27 mouse cellular contexts compared by ENCODE assay signal in the genomic region with DNA sequence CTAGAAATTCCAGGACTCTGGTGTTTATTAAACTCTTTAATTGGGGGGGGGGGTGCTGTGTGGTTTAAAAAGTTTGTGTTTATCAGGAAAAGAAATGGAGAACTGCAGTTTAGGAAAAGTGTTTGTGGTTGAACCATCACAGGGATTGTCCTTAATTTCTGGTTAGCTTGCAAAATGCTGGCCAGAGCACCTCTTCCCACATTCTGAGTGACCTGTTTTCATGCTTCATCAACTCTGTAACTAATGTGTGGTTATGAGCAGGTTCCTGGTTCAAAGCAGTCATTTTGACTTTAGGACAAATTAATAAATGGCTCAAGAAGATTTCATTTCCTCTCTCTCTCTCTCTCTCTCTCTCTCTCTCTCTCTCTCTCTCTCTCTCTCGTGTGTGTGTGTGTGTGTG. TPM values are rescaled to one million over a fixed set of nuclear protein-coding genes. Genes with fewer than 3 reads are reported as not detected.
A peak's percentile ranks its signal among the peaks of the same experiment; 100 is the strongest.
DNase-seq lines count a peak whose midpoint lies in the region; ATAC-seq lines count a peak whose summit lies in the region.
"Had no signal": no experiment of that assay in that cellular context is flagged by ENCODE, and none has a peak within 500 bp of the region (broad histone marks: within the 10 kb centered on the region; RNA-seq: fewer than 3 reads in every experiment).

No protein-coding gene starts in this region.

- peak; percentile 31 for DNase-seq in kidney, adult 11 months
- no peak for DNase-seq in kidney, postnatal 4 days
- DNase-seq in kidney, adult 9 months: peak; percentile 77
- no peak for DNase-seq in kidney, adult 18-20 months
- no peak for DNase-seq in kidney, postnatal 14 days
- peak; percentile 57 for DNase-seq in Muller cell, postnatal 12 days (ENCODE audit: inconsistent ontology term)
- DNase-seq: adrenal gland, adult 2 months; adrenal gland, postnatal 10 days; adrenal gland, postnatal 25 days; B cell, adult 2 months; cerebellum, adult 11 months; cerebellum, adult 18-20 months; cerebellum, adult 8-10 months; cerebellum, adult 9-11 months; cerebellum, postnatal 14 days; cerebellum, postnatal 36 days; embryo, embryonic 11 days had no signal

- no peak overlapping the region for H3K9ac ChIP-seq in kidney, embryonic 16.5 days (replicated peaks; ENCODE audit: low read length)
- H3K9ac ChIP-seq: embryonic facial prominence, embryonic 13.5 days; embryonic facial prominence, embryonic 15.5 days; forebrain, embryonic 12.5 days had no signal

- WGBS in kidney, embryonic 16.5 days: no CpG with 5 or more reads among the region's 1 CpGs

- H3K27me3 ChIP-seq in kidney, embryonic 16.5 days (ENCODE audit: insufficient read depth, low read length): no peaks in the 10 kb centered on the region
- H3K27me3 ChIP-seq: embryonic facial prominence, embryonic 13.5 days; embryonic facial prominence, embryonic 15.5 days; forebrain, embryonic 12.5 days had no signal

- H3K9me3 ChIP-seq in kidney, embryonic 16.5 days (ENCODE audit: low read length): no peaks in the 10 kb centered on the region
- H3K9me3 ChIP-seq: embryonic facial prominence, embryonic 13.5 days; embryonic facial prominence, embryonic 15.5 days; forebrain, embryonic 10.5 days; forebrain, embryonic 12.5 days; G1E had no signal

- H3K4me3 ChIP-seq in kidney, embryonic 16.5 days (ENCODE audit: low read length): no peak overlapping the region
- H3K4me3 ChIP-seq: embryonic facial prominence, embryonic 13.5 days; embryonic facial prominence, embryonic 15.5 days; erythroblast, embryonic 14.5 days; forebrain, embryonic 10.5 days; forebrain, embryonic 12.5 days had no signal

- no peak overlapping the region for H3K4me2 ChIP-seq in kidney, embryonic 16.5 days (replicated peaks; ENCODE audit: low read depth, low read length)
- H3K4me2 ChIP-seq: embryonic facial prominence, embryonic 13.5 days; embryonic facial prominence, embryonic 15.5 days; forebrain, embryonic 12.5 days had no signal

- H3K4me1 ChIP-seq in kidney, embryonic 16.5 days (ENCODE audit: insufficient read depth, low read length): peaks cover 25% of the 10 kb centered on the region

- ATAC-seq in kidney, embryonic 16.5 days (ENCODE audit: low FRiP score, low TSS enrichment): no peak
- ATAC-seq: CD4-positive, CD25-positive, alpha-beta regulatory T cell, adult 4 months; forebrain, embryonic 14.5 days had no signal

- H3K36me3 ChIP-seq in kidney, embryonic 16.5 days (ENCODE audit: insufficient read depth, low read length): no peaks in the 10 kb centered on the region
- H3K36me3 ChIP-seq: embryonic facial prominence, embryonic 13.5 days; embryonic facial prominence, embryonic 15.5 days; forebrain, embryonic 12.5 days had no signal

- peak overlapping the region; percentile 49; the same call in 1 of the 2 replicates for H3K27ac ChIP-seq in kidney, embryonic 16.5 days (ENCODE audit: low read length)
- H3K27ac ChIP-seq: embryonic facial prominence, embryonic 13.5 days; embryonic facial prominence, embryonic 15.5 days; forebrain, embryonic 10.5 days; forebrain, embryonic 12.5 days had no signal

RNA-seq across cellular contexts. Expression of a gene that starts 2.9 kb away (rescaled TPM):
- polyA plus RNA-seq in kidney, embryonic 16.5 days (2015; fragmentation: Nextera tagmentation; extraction: Ambion mirVana): 4.1 TPM in 2 replicates

RNA-seq across cellular contexts. Expression of a gene that starts 59.1 kb away (rescaled TPM):
- polyA plus RNA-seq in kidney, embryonic 16.5 days (2015; fragmentation: Nextera tagmentation; extraction: Ambion mirVana): not detected in 2 replicates
- polyA plus RNA-seq: adrenal gland, adult 2 months; brain, embryonic 14.5 days; embryonic facial prominence, embryonic 13.5 days; erythroblast, embryonic 14.5 days; forebrain, embryonic 10.5 days; forebrain, embryonic 14.5 days; G1E had no signal

Comparison
In these comparisons a context has a peak if more than half of its experiments do, and no peak if none do; other contexts are left out.
1. DNase-seq: peak in kidney, adult 11 months (single experiment), kidney, adult 9 months (single experiment) and Muller cell, postnatal 12 days (single experiment); none in kidney, postnatal 4 days (0 of 2), kidney, adult 18-20 months (single experiment) and kidney, postnatal 14 days (single experiment).